Mouse (Mus musculus) ES-E14 (cell line): ENCODE data around the gene Rita1.

Experiments used
- HCFC1 ChIP-seq: IDR thresholded peaks from 2 replicates; pipeline ENCODE4 v1.6.1; 2012; ENCODE audit warnings: low read length, inconsistent platforms, borderline replicate concordance; ENCODE audit not compliant: insufficient read depth
- ZC3H11A ChIP-seq: IDR thresholded peaks from 2 replicates; pipeline ENCODE4 v1.6.1; 2012; ENCODE audit warnings: low read depth, mild to moderate bottlenecking, inconsistent platforms, low read length, borderline replicate concordance
- ZNF384 ChIP-seq: IDR thresholded peaks from 2 replicates; pipeline ENCODE4 v1.6.1; 2012; ENCODE audit warnings: low read depth, low read length, inconsistent platforms

DNA sequence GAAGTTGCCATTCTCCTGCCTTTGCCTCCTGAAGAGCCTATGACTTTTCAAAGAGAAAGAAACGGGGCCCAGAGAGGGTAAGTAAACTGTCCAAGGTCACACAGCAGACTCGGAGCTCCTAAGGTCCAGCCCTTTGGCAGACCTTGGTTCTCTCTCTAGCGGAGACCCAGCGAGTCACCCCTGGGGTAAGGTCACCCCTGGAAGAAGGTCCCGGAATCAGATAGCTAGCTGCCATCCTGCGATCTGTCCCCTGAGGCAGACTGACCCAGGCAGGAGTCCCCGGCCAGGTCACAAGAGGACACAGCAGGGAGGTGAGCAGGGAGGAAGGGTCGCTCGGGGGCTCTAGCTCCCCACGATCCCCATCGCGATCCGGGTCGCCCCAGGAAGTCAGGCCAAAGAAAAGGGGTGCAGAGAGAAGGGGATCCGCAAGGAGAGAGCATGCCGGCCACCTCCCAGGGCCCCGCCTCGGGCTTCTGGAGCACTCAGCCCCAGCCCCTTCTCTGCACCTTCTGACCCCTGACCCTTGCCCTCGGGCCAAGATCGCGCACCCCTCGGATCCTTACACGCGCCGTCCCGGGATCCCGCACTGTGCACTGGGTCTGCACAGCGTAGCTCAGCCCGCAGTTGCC is 24.3 kb downstream of the Rita1 start:
- TF ChIP-seq HCFC1 (no peak), ZNF384 (no peak), ZC3H11A (no peak)
